Mouse (Mus musculus) small intestine, adult 2 months (tissue): Measurements from ENCODE around the gene Cog1. TPM values are rescaled to one million over a fixed set of nuclear protein-coding genes. Genes with fewer than 3 reads are reported as not detected.
A peak's percentile ranks its signal among the peaks of the same experiment; 100 is the strongest.

Source experiments
- H3K27ac ChIP-seq: fragments of 200-500 bp; 2 replicates; pipeline ENCODE4 v1.5.1; 2012; ENCODE audit warnings: low read depth, low read length, control low read depth, inconsistent platforms; ENCODE audit not compliant: insufficient read depth
- H3K27me3 ChIP-seq: fragments of 200-500 bp; 2 replicates; pipeline ENCODE4 v1.6.1; 2012; ENCODE audit warnings: mild to moderate bottlenecking, moderate library complexity, low read length, inconsistent platforms; ENCODE audit not compliant: control insufficient read depth, insufficient read depth
- H3K36me3 ChIP-seq: fragments of 200-500 bp; 2 replicates; pipeline ENCODE4 v1.6.1; 2012; ENCODE audit warnings: mild to moderate bottlenecking, low read length, control low read depth, inconsistent platforms; ENCODE audit not compliant: control insufficient read depth, insufficient read depth
- H3K4me1 ChIP-seq: fragments of 200-500 bp; 2 replicates; pipeline ENCODE4 v1.6.1; 2012; ENCODE audit warnings: low read length, inconsistent platforms, mixed read lengths; ENCODE audit not compliant: control insufficient read depth, insufficient read depth, insufficient read length
- H3K4me3 ChIP-seq: fragments of 200-500 bp; 2 replicates; pipeline ENCODE4 v1.5.1; 2012; ENCODE audit warnings: low read depth, mild to moderate bottlenecking, control low read depth, inconsistent platforms, low read length, moderate library complexity
- CTCF ChIP-seq: fragments of 200-500 bp; IDR thresholded peaks from 2 replicates; pipeline ENCODE4 v1.5.1; 2012; ENCODE audit warnings: low read depth, mild to moderate bottlenecking, control low read depth, inconsistent platforms, low read length, moderate library complexity, mixed read lengths; ENCODE audit not compliant: insufficient replicate concordance, insufficient read length; ENCODE audit errors: extremely low read depth
- POLR2A ChIP-seq: fragments of 200-500 bp; IDR thresholded peaks from 2 replicates; pipeline ENCODE4 v1.6.1; 2012; ENCODE audit warnings: low read depth, mild to moderate bottlenecking, control low read depth, inconsistent platforms, low read length, moderate library complexity
- WGBS: fragments of 180-500 bp; shearing (Covaris S2); methylation state at CpG from one replicate; pipeline ENCODE4 v1.1.7; 2018; 5-methylcytosine and 5-hydroxymethylcytosine counted together
- polyA plus RNA-seq: library from polyadenylated mRNA; depleted of rRNA; stranded (reverse); fragments of >200 nt; gene quantifications from 2 replicates; pipeline ENCODE4 v1.2.3, GENCODE M21; 2012

Gene Cog1
- polyA plus RNA-seq, 1 experiment, result 50.2 TPM

GRCm38 (mm10) chr11:113690506-113690905 is 41.5 kb downstream of the Cog1 start:
- WGBS, result 92% methylated on average over 12 of the region's 12 CpGs
- no peak overlapping the region for H3K27ac ChIP-seq
- no peaks in the 10 kb centered on the region for H3K27me3 ChIP-seq
- TF ChIP-seq CTCF, result no peak
- peaks cover 2% of the 10 kb centered on the region; the same call in 1 of the 2 replicates for H3K4me1 ChIP-seq
- H3K36me3 ChIP-seq, result peaks cover 25% of the 10 kb centered on the region
- H3K4me3 ChIP-seq, result no peak overlapping the region

GRCm38 (mm10) chr11:113691318-113691717 is 42.3 kb downstream of the Cog1 start:
- H3K27me3 ChIP-seq, result no peaks in the 10 kb centered on the region
- WGBS, result 56% methylated on average over 5 of the region's 5 CpGs
- no peak overlapping the region for H3K4me3 ChIP-seq
- TF ChIP-seq CTCF (no peak), POLR2A (no peak)
- H3K4me1 ChIP-seq, result peaks cover 2% of the 10 kb centered on the region; the same call in 1 of the 2 replicates
- H3K36me3 ChIP-seq, result peaks cover 25% of the 10 kb centered on the region
- H3K27ac ChIP-seq, result no peak overlapping the region

GRCm38 (mm10) chr11:113691851-113692250 is 42.9 kb downstream of the Cog1 start:
- Histone ChIP-seq H3K4me1 (peaks cover 2% of the 10 kb centered on the region; the same call in 1 of the 2 replicates), H3K4me3 (no peak overlapping the region), H3K36me3 (peaks cover 25% of the 10 kb centered on the region), H3K27me3 (no peaks in the 10 kb centered on the region), H3K27ac (no peak overlapping the region)
- TF ChIP-seq CTCF (no peak), POLR2A (no peak)
- 73% methylated on average over 3 of the region's 3 CpGs for WGBS

- no peak overlapping the region for H3K4me3 ChIP-seq
- H3K27me3 ChIP-seq, result no peaks in the 10 kb centered on the region
- H3K36me3 ChIP-seq, result peaks cover 4% of the 10 kb centered on the region; the same call in 1 of the 2 replicates
- WGBS, result 67% methylated on average over 5 of the region's 5 CpGs
- H3K27ac ChIP-seq, result 0 out of 2 replicates have a peak overlapping the region, but pooled peaks have one; percentile 18
- TF ChIP-seq CTCF (no peak), POLR2A (no peak)
- H3K4me1 ChIP-seq, result no peaks in the 10 kb centered on the region
These were observed 48.6 kb downstream of the Cog1 start for GRCm38 (mm10) chr11:113697571-113697970.

GRCm38 (mm10) chr11:113698013-113698545 is 49.1 kb downstream of the Cog1 start:
- WGBS, result 21% methylated on average over 12 of the region's 12 CpGs
- Histone ChIP-seq H3K4me3 (no peak overlapping the region), H3K36me3 (0 out of 2 replicates have a peak, but pooled peaks cover 2% of the 10 kb centered on the region), H3K27me3 (no peaks in the 10 kb centered on the region), H3K27ac (no peak overlapping the region), H3K4me1 (no peaks in the 10 kb centered on the region)
- TF ChIP-seq CTCF, result no peak
- no peak for TF ChIP-seq POLR2A

GRCm38 (mm10) chr11:113699643-113700042 is 50.7 kb downstream of the Cog1 start:
- TF ChIP-seq POLR2A (no peak), CTCF (no peak)
- H3K36me3 ChIP-seq, result no peaks in the 10 kb centered on the region
- H3K27me3 ChIP-seq, result no peaks in the 10 kb centered on the region
- no peak overlapping the region for H3K4me3 ChIP-seq
- no peak overlapping the region for H3K27ac ChIP-seq
- 72% methylated on average over 7 of the region's 7 CpGs for WGBS
- H3K4me1 ChIP-seq, result no peaks in the 10 kb centered on the region

- no peak overlapping the region for H3K27ac ChIP-seq
- 31% methylated on average over 5 of the region's 5 CpGs for WGBS
- no peaks in the 10 kb centered on the region for H3K27me3 ChIP-seq
- no peak overlapping the region for H3K4me3 ChIP-seq
- TF ChIP-seq CTCF, result peak; percentile 95
- TF ChIP-seq POLR2A, result no peak
- no peaks in the 10 kb centered on the region for H3K4me1 ChIP-seq
- no peaks in the 10 kb centered on the region for H3K36me3 ChIP-seq
These were observed 54.8 kb downstream of the Cog1 start for GRCm38 (mm10) chr11:113703758-113704157.

GRCm38 (mm10) chr11:113705966-113706652 is 57.1 kb downstream of the Cog1 start:
- H3K36me3 ChIP-seq, result no peaks in the 10 kb centered on the region
- H3K27ac ChIP-seq, result no peak overlapping the region
- WGBS, result 81% methylated on average over 15 of the region's 15 CpGs
- H3K4me1 ChIP-seq, result peaks cover 7% of the 10 kb centered on the region
- H3K4me3 ChIP-seq, result no peak overlapping the region
- TF ChIP-seq CTCF (no peak), POLR2A (no peak)
- no peaks in the 10 kb centered on the region for H3K27me3 ChIP-seq
